Comparison of ENCODE assay signal across 8 mouse cellular contexts in the genomic region with DNA sequence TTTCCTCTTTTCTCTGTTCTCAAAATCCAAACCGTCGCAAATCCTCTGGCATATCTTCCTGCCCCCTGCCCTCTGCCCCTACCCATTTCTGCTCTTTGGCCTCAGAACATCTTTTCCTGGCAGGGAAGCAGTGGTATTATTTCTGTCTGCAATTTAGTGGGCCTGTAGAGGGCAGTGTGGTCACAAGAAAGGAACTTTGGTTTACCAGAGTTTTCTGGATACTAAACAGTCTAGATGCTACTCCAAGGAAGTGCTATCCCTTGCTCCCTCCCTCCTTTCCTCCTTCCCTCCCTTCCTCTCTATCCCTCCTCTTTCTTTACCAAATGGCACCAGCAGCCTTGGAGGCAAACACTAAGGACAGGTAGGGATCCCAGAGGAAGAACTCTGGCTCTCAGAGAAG.
DNase-seq lines count a peak whose midpoint lies in the region; ATAC-seq lines count a peak whose summit lies in the region.

No protein-coding gene starts in this region.

- no peak overlapping the region for H3K4me3 ChIP-seq in limb, embryonic 10.5 days

- H3K36me3 ChIP-seq in limb, embryonic 10.5 days = no peaks in the 10 kb centered on the region

- no peak overlapping the region for H3K27ac ChIP-seq in limb, embryonic 10.5 days

- ATAC-seq in inflammation-experienced regulatory T-cells, adult 6 months = no peak

- 22% methylated on average over 2 of the region's 2 CpGs for WGBS in limb, embryonic 10.5 days

- no peaks in the 10 kb centered on the region for H3K9me3 ChIP-seq in limb, embryonic 10.5 days (replicated peaks)

- no peaks in the 10 kb centered on the region for H3K27me3 ChIP-seq in limb, embryonic 10.5 days (ENCODE audit: low read depth, poor library complexity, severe bottlenecking)

- DNase-seq in urinary bladder, postnatal 25 days (ENCODE audit: low spot score) = peak; percentile 12
- DNase-seq in urinary bladder, adult 2 months (ENCODE audit: low spot score) = no peak
- DNase-seq in cerebellum, adult 9-11 months = peak; percentile 7
- DNase-seq in frontal cortex, postnatal 10 days (ENCODE audit: low spot score in 2 of 2) = peak; percentile 37 to 61
- DNase-seq in kidney, adult 9 months = peak; percentile 76
- peak; percentile 34 for DNase-seq in limb, embryonic 10.5 days (ENCODE audit: low spot score)
- peak; percentile 73 for DNase-seq in right cerebral cortex, adult 18-20 months

- no peaks in the 10 kb centered on the region for H3K4me1 ChIP-seq in limb, embryonic 10.5 days
